Mouse (Mus musculus) ES-Bruce4 (cell line): Measurements from ENCODE around the gene Rhou. TPM values are rescaled to one million over a fixed set of nuclear protein-coding genes. Genes with fewer than 3 reads are reported as not detected.

Experiments
- H3K27ac ChIP-seq: 2 replicates; pipeline ENCODE4 v1.5.1; 2012; ENCODE audit warnings: low read length, inconsistent platforms; ENCODE audit not compliant: insufficient read depth
- H3K27me3 ChIP-seq: 2 replicates; pipeline ENCODE4 v1.6.1; 2012; ENCODE audit warnings: mild to moderate bottlenecking, low read length, inconsistent platforms; ENCODE audit not compliant: control insufficient read depth, poor library complexity, insufficient read depth, severe bottlenecking
- H3K36me3 ChIP-seq: 2 replicates; pipeline ENCODE4 v1.6.1; 2012; ENCODE audit warnings: inconsistent platforms, mild to moderate bottlenecking, low read length, moderate library complexity; ENCODE audit not compliant: control insufficient read depth, poor library complexity, insufficient read depth, severe bottlenecking
- H3K4me1 ChIP-seq: one replicate; pipeline ENCODE4 v1.8.1; 2011; ENCODE audit warnings: low read length; ENCODE audit not compliant: control insufficient read depth, insufficient read depth
- H3K4me3 ChIP-seq: 2 replicates; pipeline ENCODE4 v1.5.1; 2011; ENCODE audit warnings: low read depth, mild to moderate bottlenecking, low read length
- H3K9ac ChIP-seq: 2 replicates; pipeline ENCODE4 v1.6.1; 2012; ENCODE audit warnings: low read depth, mild to moderate bottlenecking, inconsistent platforms; ENCODE audit not compliant: poor library complexity, severe bottlenecking
- H3K9me3 ChIP-seq: replicated peaks from 2 replicates; pipeline ENCODE4 v1.6.1; 2012; ENCODE audit warnings: mild to moderate bottlenecking, low read length, inconsistent platforms; ENCODE audit not compliant: control insufficient read depth, poor library complexity, insufficient read depth, severe bottlenecking
- CTCF ChIP-seq: IDR thresholded peaks from one replicate; pipeline ENCODE4 v1.8.1; 2011; ENCODE audit warnings: low read depth, low read length
- EP300 ChIP-seq: IDR thresholded peaks from 2 replicates; pipeline ENCODE4 v1.6.1; 2011; ENCODE audit warnings: low read depth, low read length; ENCODE audit not compliant: insufficient read depth
- POLR2A ChIP-seq: IDR thresholded peaks from one replicate; pipeline ENCODE4 v1.8.1; 2011; ENCODE audit warnings: low read length; ENCODE audit not compliant: insufficient read depth
- polyA plus RNA-seq: library from polyadenylated mRNA; stranded (reverse); fragments of >200 nt; gene quantifications from 2 replicates; pipeline ENCODE4 v1.2.4, GENCODE M21; 2011; ENCODE audit warnings: low read depth; ENCODE audit not compliant: missing spikeins, insufficient read depth, insufficient read length

Rhou gene
- polyA plus RNA-seq, 1 experiment, result 60.7 TPM

GRCm38 (mm10) chr8:123668681-123669080, 15.0 kb downstream of the Rhou start:
- no peak overlapping the region; the same call in 1 of the 2 replicates for H3K27ac ChIP-seq
- no peak overlapping the region for H3K4me3 ChIP-seq
- no peaks in the 10 kb centered on the region for H3K9me3 ChIP-seq
- no peaks in the 10 kb centered on the region for H3K36me3 ChIP-seq
- TF ChIP-seq CTCF, result no peak
- no peak for TF ChIP-seq POLR2A
- TF ChIP-seq EP300, result 0 out of 2 replicates have a peak, but pooled peaks have one; percentile 2
- no peak overlapping the region for H3K9ac ChIP-seq
- no peaks in the 10 kb centered on the region for H3K27me3 ChIP-seq
- peaks cover 7% of the 10 kb centered on the region for H3K4me1 ChIP-seq

- Histone ChIP-seq H3K9me3 (no peaks in the 10 kb centered on the region), H3K4me1 (peaks cover 7% of the 10 kb centered on the region), H3K27ac (no peak overlapping the region), H3K9ac (no peak overlapping the region), H3K36me3 (no peaks in the 10 kb centered on the region), H3K27me3 (no peaks in the 10 kb centered on the region), H3K4me3 (no peak overlapping the region)
- no peak for TF ChIP-seq EP300
These were observed 17.0 kb downstream of the Rhou start for GRCm38 (mm10) chr8:123670766-123671165.

- Histone ChIP-seq H3K9ac (no peak overlapping the region), H3K27me3 (no peaks in the 10 kb centered on the region), H3K27ac (no peak overlapping the region), H3K4me3 (no peak overlapping the region), H3K4me1 (peaks cover 7% of the 10 kb centered on the region), H3K9me3 (no peaks in the 10 kb centered on the region), H3K36me3 (no peaks in the 10 kb centered on the region)
- TF ChIP-seq CTCF, result no peak
- TF ChIP-seq EP300, result no peak
- no peak for TF ChIP-seq POLR2A
These were observed 17.7 kb downstream of the Rhou start for GRCm38 (mm10) chr8:123671454-123671853.

DNA sequence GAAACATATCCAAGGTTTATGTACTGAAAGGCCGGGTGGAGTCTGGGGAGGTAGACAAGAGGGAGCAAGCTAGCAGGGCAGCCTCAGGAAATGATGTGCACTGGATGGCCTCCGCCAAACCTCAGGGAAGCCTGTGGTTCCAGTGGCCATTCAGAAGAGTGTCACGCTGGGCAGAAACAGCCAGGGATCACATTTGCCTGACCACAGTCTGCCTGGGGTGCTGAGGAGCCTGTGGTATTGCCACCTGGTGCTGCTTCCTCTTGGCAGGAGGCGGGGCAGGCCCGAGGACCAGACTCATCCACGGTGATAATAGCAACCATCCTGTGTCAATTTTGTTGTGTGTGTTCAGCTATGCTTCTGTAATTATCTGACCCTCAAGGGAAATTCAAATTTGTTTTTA, 18.9 kb downstream of the Rhou start:
- no peaks in the 10 kb centered on the region for H3K9me3 ChIP-seq
- H3K36me3 ChIP-seq, result no peaks in the 10 kb centered on the region

DNA sequence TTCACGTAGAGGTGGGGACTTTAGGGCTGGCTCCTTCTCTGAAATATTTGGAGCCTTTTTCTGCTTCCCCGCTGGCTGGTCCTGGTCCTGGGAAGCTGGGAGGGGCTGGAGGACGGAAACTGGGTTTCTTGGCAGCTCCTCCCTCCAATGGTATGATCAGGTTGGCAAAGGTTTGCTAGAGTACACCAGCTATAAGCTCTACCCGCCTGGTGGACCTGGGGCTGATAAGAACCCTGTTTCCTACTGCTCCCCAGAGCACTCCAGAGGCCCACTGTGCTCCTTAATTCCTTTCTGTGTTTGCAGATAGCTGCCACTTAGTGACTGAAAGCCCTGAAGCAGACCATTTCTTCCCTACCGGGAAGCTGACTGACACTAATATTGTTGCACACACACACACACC, 21.9 kb downstream of the Rhou start:
- H3K27ac ChIP-seq, result no peak overlapping the region
- no peaks in the 10 kb centered on the region for H3K4me1 ChIP-seq
- no peaks in the 10 kb centered on the region for H3K36me3 ChIP-seq
- H3K9me3 ChIP-seq, result no peaks in the 10 kb centered on the region
- H3K27me3 ChIP-seq, result no peaks in the 10 kb centered on the region
- H3K9ac ChIP-seq, result no peak overlapping the region
- H3K4me3 ChIP-seq, result no peak overlapping the region
- no peak for TF ChIP-seq POLR2A
- no peak for TF ChIP-seq EP300
- TF ChIP-seq CTCF, result no peak

More for the DNA sequence above, 18.9 kb downstream of the Rhou start:
- Histone ChIP-seq H3K4me1 (peaks cover 4% of the 10 kb centered on the region), H3K4me3 (no peak overlapping the region), H3K27ac (no peak overlapping the region), H3K9ac (no peak overlapping the region), H3K27me3 (no peaks in the 10 kb centered on the region)
- TF ChIP-seq EP300 (no peak), CTCF (no peak), POLR2A (no peak)

GRCm38 (mm10) chr8:123678390-123678789, 24.7 kb downstream of the Rhou start:
- TF ChIP-seq CTCF, result no peak
- TF ChIP-seq POLR2A, result no peak
- TF ChIP-seq EP300, result no peak
- no peaks in the 10 kb centered on the region for H3K36me3 ChIP-seq
- H3K27ac ChIP-seq, result no peak overlapping the region
- no peak overlapping the region for H3K9ac ChIP-seq
- peaks cover 2% of the 10 kb centered on the region for H3K4me1 ChIP-seq
- no peaks in the 10 kb centered on the region for H3K9me3 ChIP-seq
- no peak overlapping the region for H3K4me3 ChIP-seq
- H3K27me3 ChIP-seq, result no peaks in the 10 kb centered on the region
